Mouse (Mus musculus) MEL (cell line): ENCODE results near the gene Gmpr. TPM values are rescaled to one million over a fixed set of nuclear protein-coding genes. Genes with fewer than 3 reads are reported as not detected.

Experiments used
- DNase-seq: peaks from one replicate; pipeline ENCODE4 v3.0.0; 2011; ENCODE audit warnings: low read depth, low spot score
- H3K27ac ChIP-seq: 2 replicates; pipeline ENCODE4 v1.5.1; 2012; ENCODE audit warnings: low read depth, mild to moderate bottlenecking, control low read depth, low read length, moderate library complexity; ENCODE audit not compliant: control insufficient read depth
- H3K27me3 ChIP-seq, 2 experiments: fragments of 150-350 bp in 1 of 2; sonication (generic) in 1 of 2; 2 replicates each; pipeline ENCODE4 v1.6.1; 2012; ENCODE audit warnings: low read length in 2 of 2, mild to moderate bottlenecking in 2 of 2, improper control_type of control experiment in 1 of 2, moderate library complexity in 1 of 2; ENCODE audit not compliant: insufficient read depth in 2 of 2, control insufficient read depth in 1 of 2
- H3K36me3 ChIP-seq, 2 experiments: 2 replicates each; pipeline ENCODE4 v1.6.1; 2012 to 2014; ENCODE audit warnings: low read length in 2 of 2, improper control_type of control experiment in 1 of 2, inconsistent platforms in 1 of 2, mild to moderate bottlenecking in 1 of 2; ENCODE audit not compliant: insufficient read depth in 2 of 2, control insufficient read depth in 1 of 2
- H3K4me1 ChIP-seq, 2 experiments: fragments of 150-350 bp in 1 of 2; sonication (generic) in 1 of 2; 2 replicates each; pipeline ENCODE4 v1.6.1; 2012; ENCODE audit warnings: low read length in 2 of 2, improper control_type of control experiment in 1 of 2, mild to moderate bottlenecking in 1 of 2; ENCODE audit not compliant: insufficient read depth in 2 of 2, control insufficient read depth in 1 of 2
- H3K4me3 ChIP-seq, 2 experiments: fragments of 150-350 bp in 1 of 2; sonication (generic) in 1 of 2; 2 replicates each; pipeline ENCODE4 v1.5.1; 2012; ENCODE audit warnings: low read depth in 2 of 2, low read length in 2 of 2, mild to moderate bottlenecking in 2 of 2, moderate library complexity in 2 of 2, control low read depth in 1 of 2, improper control_type of control experiment in 1 of 2; ENCODE audit not compliant: control insufficient read depth in 1 of 2, insufficient read depth in 1 of 2
- H3K79me2 ChIP-seq: 2 replicates; pipeline ENCODE4 v1.6.1; 2012; ENCODE audit warnings: mild to moderate bottlenecking, low read length, moderate library complexity; ENCODE audit not compliant: control insufficient read depth, poor library complexity, insufficient read depth
- H3K9ac ChIP-seq: 2 replicates; pipeline ENCODE4 v1.6.1; 2012; ENCODE audit warnings: low read depth, mild to moderate bottlenecking, control low read depth, low read length, moderate library complexity; ENCODE audit not compliant: control insufficient read depth, poor library complexity, severe bottlenecking
- H3K9me3 ChIP-seq: fragments of 150-350 bp; sonication (generic); replicated peaks from 2 replicates; pipeline ENCODE4 v1.6.1; 2012; ENCODE audit warnings: mild to moderate bottlenecking, low read length, improper control_type of control experiment, moderate library complexity; ENCODE audit not compliant: insufficient read depth
- BHLHE40 ChIP-seq: IDR thresholded peaks from 2 replicates; pipeline ENCODE4 v1.6.1; 2012; ENCODE audit warnings: low read depth, mild to moderate bottlenecking, inconsistent platforms, low read length, improper control_type of control experiment, borderline replicate concordance
- CHD2 ChIP-seq: IDR thresholded peaks from 2 replicates; pipeline ENCODE4 v1.6.1; 2011; ENCODE audit warnings: low read length, improper control_type of control experiment
- CTCF ChIP-seq, 3 experiments: IDR thresholded peaks in 2 of 3; conservative IDR thresholded peaks in 1 of 3; 2 replicates each; pipeline ENCODE4 v1.5.1; 2011 to 2012; ENCODE audit warnings: low read length in 3 of 3, low read depth in 2 of 3, mild to moderate bottlenecking in 2 of 3, improper control_type of control experiment in 1 of 3, inconsistent platforms in 1 of 3, mixed read lengths in 1 of 3, moderate library complexity in 1 of 3; ENCODE audit not compliant: control insufficient read depth in 1 of 3, insufficient read depth in 1 of 3, poor library complexity in 1 of 3, severe bottlenecking in 1 of 3
- EP300 ChIP-seq, 2 experiments: IDR thresholded peaks; 2 replicates each; pipeline ENCODE4 v1.6.1; 2011; ENCODE audit warnings: improper control_type of control experiment in 2 of 2, low read length in 2 of 2, low read depth in 1 of 2, mild to moderate bottlenecking in 1 of 2
- JUND ChIP-seq: IDR thresholded peaks from 2 replicates; pipeline ENCODE4 v1.6.1; 2011; ENCODE audit warnings: low read depth, mild to moderate bottlenecking, improper control_type of control experiment, low read length
- KAT2A ChIP-seq: conservative IDR thresholded peaks from 2 replicates; pipeline ENCODE4 v1.6.1; 2012; ENCODE audit warnings: low read depth, low read length, improper control_type of control experiment, inconsistent platforms
- MAX ChIP-seq: IDR thresholded peaks from 2 replicates; pipeline ENCODE4 v1.6.1; 2011; ENCODE audit warnings: low read length, improper control_type of control experiment
- MEF2A ChIP-seq: IDR thresholded peaks from 2 replicates; pipeline ENCODE4 v1.6.1; 2014; ENCODE audit warnings: low read depth, mild to moderate bottlenecking, inconsistent platforms, low read length, improper control_type of control experiment; ENCODE audit not compliant: poor library complexity, insufficient replicate concordance, severe bottlenecking; ENCODE audit errors: extremely low read depth
- MXI1 ChIP-seq: IDR thresholded peaks from 2 replicates; pipeline ENCODE4 v1.6.1; 2011; ENCODE audit warnings: mild to moderate bottlenecking, low read depth, low read length, improper control_type of control experiment
- MYC ChIP-seq: IDR thresholded peaks from 2 replicates; pipeline ENCODE4 v1.6.1; 2011; ENCODE audit warnings: low read depth, mild to moderate bottlenecking, low read length, improper control_type of control experiment, moderate library complexity
- POLR2AphosphoS2 ChIP-seq: IDR thresholded peaks from 2 replicates; pipeline ENCODE4 v1.6.1; 2011; ENCODE audit warnings: low read length, improper control_type of control experiment
- RAD21 ChIP-seq: IDR thresholded peaks from 2 replicates; pipeline ENCODE4 v1.6.1; 2011; ENCODE audit warnings: mild to moderate bottlenecking, low read depth, low read length, improper control_type of control experiment
- RCOR1 ChIP-seq: IDR thresholded peaks from 2 replicates; pipeline ENCODE4 v1.6.1; 2012; ENCODE audit warnings: low read depth, mild to moderate bottlenecking, inconsistent platforms, low read length, improper control_type of control experiment
- SIN3A ChIP-seq: IDR thresholded peaks from 2 replicates; pipeline ENCODE4 v1.6.1; 2012; ENCODE audit warnings: low read length, improper control_type of control experiment, inconsistent platforms
- UBTF ChIP-seq: IDR thresholded peaks from 2 replicates; pipeline ENCODE4 v1.6.1; 2012; ENCODE audit warnings: low read depth, mild to moderate bottlenecking, inconsistent platforms, low read length, improper control_type of control experiment, moderate library complexity, borderline replicate concordance; ENCODE audit not compliant: insufficient read depth
- USF1 ChIP-seq: IDR thresholded peaks from 2 replicates; pipeline ENCODE4 v1.6.1; 2014; ENCODE audit warnings: low read depth, mild to moderate bottlenecking, inconsistent platforms, low read length, improper control_type of control experiment, moderate library complexity
- ZC3H11A ChIP-seq: IDR thresholded peaks from 2 replicates; pipeline ENCODE4 v1.6.1; 2012; ENCODE audit warnings: low read depth, mild to moderate bottlenecking, inconsistent platforms, low read length, improper control_type of control experiment
- ZKSCAN1 ChIP-seq: IDR thresholded peaks from 2 replicates; pipeline ENCODE4 v1.6.1; 2012; ENCODE audit warnings: low read depth, mild to moderate bottlenecking, inconsistent platforms, low read length, improper control_type of control experiment, moderate library complexity
- ZMIZ1 ChIP-seq: IDR thresholded peaks from 2 replicates; pipeline ENCODE4 v1.6.1; 2012; ENCODE audit warnings: low read depth, mild to moderate bottlenecking, inconsistent platforms, low read length, improper control_type of control experiment, moderate library complexity
- polyA plus RNA-seq, 2 experiments: library from polyadenylated mRNA; stranded (reverse) in 1 of 2; unstranded in 1 of 2; fragments of >175 nt in 1 of 2; fragments of >200 nt in 1 of 2; gene quantifications; 2 replicates each; pipeline versions ENCODE4 v1.2.1 to v1.2.4; 2012; ENCODE audit warnings: low replicate concordance in 2 of 2, low read depth in 1 of 2; ENCODE audit not compliant: insufficient read length in 2 of 2, insufficient read depth in 1 of 2, missing spikeins in 1 of 2
- total RNA-seq: library from RNA; depleted of rRNA; stranded (reverse); fragments of 300-350 nt; gene quantifications from 2 replicates; pipeline ENCODE4 v1.2.3, GENCODE M21; 2012

The Gmpr gene
- total and polyA plus RNA-seq, 3 experiments = 64.2 to 130 TPM; not detected in 1

DNA sequence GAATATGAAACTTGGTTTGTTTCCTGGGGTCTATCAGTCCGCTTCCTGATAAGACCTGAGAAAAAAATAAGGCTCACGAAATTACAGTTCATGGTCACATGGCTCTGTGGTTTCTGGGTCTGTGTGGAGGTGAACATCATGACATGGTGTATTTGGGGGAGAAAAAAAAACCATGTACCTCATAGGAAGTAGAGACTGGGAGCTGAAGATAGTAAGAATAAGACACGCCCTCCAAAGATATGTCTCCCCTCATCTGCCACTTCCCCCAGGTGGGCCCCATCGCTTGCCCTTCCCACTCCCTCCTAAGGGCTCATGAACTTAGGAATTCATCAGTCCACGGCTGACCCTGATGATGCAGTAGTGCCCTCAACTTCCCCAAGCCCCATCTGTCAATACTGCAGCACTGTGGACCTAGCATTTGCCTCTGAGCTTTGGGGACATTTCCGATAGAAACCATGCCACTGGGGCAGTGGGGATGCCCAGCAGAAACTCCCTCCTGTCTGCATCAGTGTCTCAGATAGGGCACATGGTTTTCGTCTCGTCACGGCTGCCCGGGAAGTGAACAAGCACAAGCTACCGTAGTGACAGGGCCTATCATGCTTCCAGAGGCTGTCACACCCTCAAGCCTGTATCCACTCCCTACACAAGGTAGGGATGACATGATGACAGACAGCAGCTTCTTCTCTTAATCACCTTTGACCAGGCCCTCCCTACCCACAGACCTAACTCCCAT is 20.2 kb downstream of the Gmpr start (continued):
- TF ChIP-seq RCOR1 (peak; percentile 86), EP300 (IDR thresholded peaks at IDR 0.05; ENCODE audit: low read depth in 1 of 2, low read length in 2 of 2) (peak; percentile 93 to 94), JUND (peak; percentile 53; the same call in 1 of the 2 replicates), RAD21 (no peak), ZKSCAN1 (no peak; the same call in 1 of the 2 replicates), MYC (peak; percentile 92), MEF2A (no peak), UBTF (no peak), MXI1 (peak; percentile 70), BHLHE40 (peak; percentile 95)

- no peaks in the 10 kb centered on the region for H3K27me3 ChIP-seq
- TF ChIP-seq SIN3A (no peak), USF1 (no peak), BHLHE40 (no peak), RAD21 (no peak), UBTF (no peak), CHD2 (no peak), MXI1 (no peak), MAX (no peak), CTCF (IDR thresholded peaks at IDR 0.05 in 2 of 3, conservative IDR thresholded peaks at IDR 0.05 in 1 of 3; ENCODE audit: control insufficient read depth in 1 of 3, insufficient read depth in 1 of 3, low read depth in 2 of 3, low read length in 3 of 3, poor library complexity in 1 of 3, severe bottlenecking in 1 of 3) (no peak), POLR2AphosphoS2 (no peak), KAT2A (no peak), ZC3H11A (no peak), EP300 (IDR thresholded peaks at IDR 0.05; ENCODE audit: low read depth in 1 of 2, low read length in 2 of 2) (no peak), MYC (no peak), ZMIZ1 (no peak)
- TF ChIP-seq, all 39 proteins: peak for 0
- Histone ChIP-seq H3K79me2 (no peaks in the 10 kb centered on the region), H3K9ac (no peak overlapping the region), H3K36me3 (peaks cover 0 to 44% of the 10 kb centered on the region in 2 experiments; a peak in 2 of 4 replicates), H3K4me3 (no peak overlapping the region), H3K9me3 (no peaks in the 10 kb centered on the region), H3K27ac (no peak overlapping the region), H3K4me1 (peaks cover 19 to 51% of the 10 kb centered on the region in 2 experiments)
- DNase-seq = no peak
These were observed 21.5 kb downstream of the Gmpr start for GRCm38 (mm10) chr13:45528787-45529186.
